Mouse (Mus musculus): ENCODE data around the gene Gm29582.
"Not testable (repeated sequence)": the region's sequence is repeated elsewhere in the genome, so short reads cannot be mapped to it uniquely, and the experiment has no call there.

Gm29582 gene

GRCm38 (mm10) chrY:30738461-30738860 lies at the start of gene Gm29582:
TSS of gene Gm29582 (minus strand) at chrY:30738561.
- DNase-seq (ENCODE audit: low spot score): not testable (repeated sequence)

All from spleen, adult 12 weeks (tissue).